Mouse (Mus musculus) left cerebral cortex, postnatal 36 days (tissue): ENCODE data around the gene Stra6. TPM values are rescaled to one million over a fixed set of nuclear protein-coding genes. Genes with fewer than 3 reads are reported as not detected.
A peak's percentile ranks its signal among the peaks of the same experiment; 100 is the strongest.

Experiments used
- DNase-seq, 2 experiments: peaks; one replicate each; pipeline ENCODE4 v3.0.0; 2021 to 2022; ENCODE audit warnings: low spot score in 2 of 2, mixed read lengths in 1 of 2
- intact Hi-C: fragments of 180-260 bp; cut with DNase I; formaldehyde crosslinking; loops from one replicate; pipeline ENCODE4 v1.15.1; 2025
- total RNA-seq, 2 experiments: library from RNA; stranded (reverse); gene quantifications; 2 replicates each; pipeline ENCODE4 v1.2.3; 2021

The Stra6 gene
- total RNA-seq, 2 experiments from 2014 or later = 5.6 to 7.3 TPM

DNA sequence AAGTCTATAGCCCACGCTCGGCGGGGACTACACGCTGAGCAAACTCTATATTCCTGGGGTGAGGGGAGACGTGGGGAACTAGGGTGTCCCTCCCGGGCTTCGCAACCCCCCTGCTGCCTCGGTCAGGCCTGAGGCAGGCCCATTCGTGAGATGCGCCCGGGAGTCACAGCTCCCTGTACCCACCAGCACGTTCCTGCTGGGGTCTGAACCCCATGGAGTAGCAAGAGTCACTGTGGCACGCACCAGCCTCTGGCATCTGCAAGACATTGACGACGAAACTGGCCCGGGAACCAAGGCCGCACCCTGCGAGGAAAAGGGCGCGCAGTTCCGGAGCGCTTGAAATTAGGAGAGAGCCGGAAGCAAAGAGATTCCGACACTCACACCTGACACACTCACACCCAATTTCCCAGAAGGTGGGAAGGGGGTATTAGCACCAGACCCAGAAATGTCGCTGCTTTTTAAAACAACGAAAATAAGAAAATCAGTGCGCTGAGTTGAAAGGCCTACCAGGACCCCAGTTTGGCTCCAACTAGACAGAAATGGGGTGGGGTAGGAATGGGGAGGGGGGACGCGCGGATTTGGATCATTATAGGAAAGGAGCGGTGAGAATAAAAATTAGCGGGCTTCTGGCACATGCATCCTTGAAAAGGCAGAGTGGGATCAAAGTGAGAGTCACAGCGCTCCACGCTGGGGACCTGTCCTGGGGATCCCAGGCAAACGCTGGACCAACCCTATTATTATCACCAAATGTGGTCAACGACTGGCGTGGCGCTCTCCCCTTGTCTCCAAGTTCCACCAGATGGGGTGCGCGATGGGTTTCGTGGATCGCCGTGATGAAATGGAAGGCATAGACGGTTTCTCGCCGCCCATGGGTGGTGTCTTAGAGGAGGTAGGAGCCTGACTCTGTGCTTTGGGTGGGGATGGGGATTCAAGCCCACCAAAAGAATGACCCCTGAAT is 133.3 kb downstream of the Stra6 start:
- intact Hi-C loops = loop anchor here (2.0 kb wide), 1 partner anchor 20 kb away; no protein-coding TSS in a partner anchor
- peak in 1 of 2 experiments; percentile 26 for DNase-seq

DNA sequence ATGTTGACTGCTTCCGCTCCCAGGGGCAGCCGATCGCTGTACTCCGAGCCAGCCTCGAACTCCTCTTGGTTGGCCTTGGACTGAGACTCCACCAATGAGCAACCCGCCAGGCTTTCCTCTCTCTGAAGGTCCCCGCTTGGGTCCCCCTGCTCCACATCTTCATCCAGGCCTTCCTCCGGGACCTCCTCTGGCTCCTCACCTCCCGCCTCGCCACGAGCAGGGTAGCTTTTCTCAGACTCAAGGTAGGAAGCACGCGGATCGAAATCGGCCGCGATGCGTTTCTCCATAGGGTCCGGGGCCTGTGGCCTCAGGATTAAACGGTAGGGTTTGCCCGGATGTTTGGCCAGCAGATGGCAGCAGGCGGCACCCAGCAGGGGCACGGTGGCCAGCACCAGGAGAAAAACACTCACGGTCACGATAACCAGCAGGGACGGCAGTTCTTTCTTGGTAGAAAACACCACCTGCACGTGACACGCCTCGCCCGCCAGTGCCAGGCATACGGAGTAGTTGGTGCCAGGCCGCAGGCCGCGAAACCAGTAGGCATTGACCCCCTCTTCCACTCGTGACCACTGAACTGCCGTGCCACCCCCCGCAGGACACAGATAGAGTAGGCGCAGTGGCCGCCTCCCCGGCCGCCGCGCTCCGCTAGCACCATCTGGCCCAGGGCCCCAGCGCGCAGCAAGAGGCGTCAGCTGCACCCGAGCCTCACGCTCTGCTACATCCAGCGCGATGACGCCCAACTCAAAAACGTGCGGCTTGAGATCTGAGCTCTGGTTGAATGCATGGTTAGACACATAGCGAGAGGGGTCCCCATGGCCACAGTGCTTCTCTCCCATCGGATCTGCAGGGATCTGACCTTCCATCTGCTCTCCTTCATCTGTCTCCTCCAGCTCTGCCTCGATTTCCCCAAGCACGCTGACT is 134.5 kb downstream of the Stra6 start:
- DNase-seq = peak; percentile 73 to 81
- intact Hi-C loops = loop anchor here (2.0 kb wide), 2 partner anchors 21 to 85 kb away; no protein-coding TSS in a partner anchor

DNA sequence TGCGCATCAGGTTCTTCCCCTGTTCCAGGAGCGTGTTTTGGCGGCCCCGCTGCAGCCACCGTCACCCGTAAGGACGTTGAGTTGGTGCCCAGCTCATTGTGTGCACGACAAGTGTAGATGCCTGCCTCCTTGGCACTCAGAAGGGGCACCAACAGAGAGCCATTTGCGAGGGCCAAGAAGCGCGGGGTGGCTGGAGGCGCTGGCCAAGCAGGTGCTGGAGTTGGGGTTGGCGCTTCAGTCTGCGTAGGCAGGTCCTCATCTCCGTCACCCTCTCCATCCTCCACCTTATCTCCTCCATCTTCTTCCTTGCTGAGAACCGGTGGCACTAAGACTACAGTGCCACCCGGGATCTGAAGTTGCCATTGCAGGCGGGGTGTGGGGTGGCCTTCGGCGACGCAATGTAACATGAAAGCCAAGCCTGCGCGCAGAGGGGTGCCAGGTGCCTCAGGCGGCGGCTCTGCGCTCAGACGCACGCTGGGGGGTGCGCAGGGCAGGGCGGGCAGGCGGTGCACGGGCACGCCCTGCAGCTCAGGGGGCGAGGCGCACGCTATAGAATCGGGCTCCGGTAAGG is 135.3 kb downstream of the Stra6 start:
- peak in 1 of 2 experiments; percentile 62 for DNase-seq

DNA sequence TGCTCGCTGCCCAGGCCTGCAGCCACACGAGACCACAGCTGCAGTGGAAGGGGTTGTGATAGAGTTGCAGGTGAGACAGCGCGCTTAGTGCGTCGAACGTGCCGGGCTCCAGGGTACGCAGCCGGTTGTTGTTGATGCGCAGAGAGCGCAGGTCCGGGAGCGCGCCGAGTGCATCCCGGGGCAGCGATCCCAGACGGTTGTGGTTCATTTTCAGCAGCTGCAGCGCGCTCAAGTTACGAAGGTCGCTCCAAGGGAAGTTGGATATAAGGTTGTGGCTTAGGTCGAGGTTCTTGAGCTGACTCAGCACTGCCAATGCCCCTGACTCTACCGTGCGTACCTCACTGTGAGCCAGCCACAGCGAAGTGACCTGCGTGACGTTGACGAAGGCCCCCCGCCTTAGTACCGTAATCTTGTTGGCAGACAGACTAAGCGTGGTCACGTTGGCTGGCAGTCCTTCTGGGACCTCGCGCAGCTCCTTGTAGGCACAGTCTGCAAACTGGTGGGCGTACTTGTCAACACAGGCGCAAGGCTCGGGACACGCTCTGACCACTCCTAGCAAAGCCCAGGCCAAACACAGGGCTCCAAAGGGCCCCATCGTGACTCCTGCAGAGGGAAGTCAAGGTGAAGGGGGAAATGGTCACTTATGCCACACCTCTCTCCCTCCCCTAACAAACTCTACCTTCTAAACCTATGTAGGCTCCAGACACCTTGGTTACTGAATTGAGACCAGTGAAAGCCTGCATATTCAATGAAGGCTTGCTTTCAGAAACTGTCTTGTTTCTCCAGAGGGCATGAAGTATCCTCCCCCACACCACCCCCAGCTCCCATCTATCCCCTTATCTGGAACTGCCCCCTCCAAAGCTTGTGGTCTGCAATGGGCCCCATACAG is 136.0 kb downstream of the Stra6 start:
- intact Hi-C loops = loop anchor here (2.0 kb wide), 1 partner anchor 87 kb away; no protein-coding TSS in a partner anchor
- peak; percentile 62 to 64 for DNase-seq

More for the DNA sequence above, 135.3 kb downstream of the Stra6 start:
- intact Hi-C loops = loop anchor here (2.0 kb wide), 1 partner anchor 86 kb away; no protein-coding TSS in a partner anchor

DNA sequence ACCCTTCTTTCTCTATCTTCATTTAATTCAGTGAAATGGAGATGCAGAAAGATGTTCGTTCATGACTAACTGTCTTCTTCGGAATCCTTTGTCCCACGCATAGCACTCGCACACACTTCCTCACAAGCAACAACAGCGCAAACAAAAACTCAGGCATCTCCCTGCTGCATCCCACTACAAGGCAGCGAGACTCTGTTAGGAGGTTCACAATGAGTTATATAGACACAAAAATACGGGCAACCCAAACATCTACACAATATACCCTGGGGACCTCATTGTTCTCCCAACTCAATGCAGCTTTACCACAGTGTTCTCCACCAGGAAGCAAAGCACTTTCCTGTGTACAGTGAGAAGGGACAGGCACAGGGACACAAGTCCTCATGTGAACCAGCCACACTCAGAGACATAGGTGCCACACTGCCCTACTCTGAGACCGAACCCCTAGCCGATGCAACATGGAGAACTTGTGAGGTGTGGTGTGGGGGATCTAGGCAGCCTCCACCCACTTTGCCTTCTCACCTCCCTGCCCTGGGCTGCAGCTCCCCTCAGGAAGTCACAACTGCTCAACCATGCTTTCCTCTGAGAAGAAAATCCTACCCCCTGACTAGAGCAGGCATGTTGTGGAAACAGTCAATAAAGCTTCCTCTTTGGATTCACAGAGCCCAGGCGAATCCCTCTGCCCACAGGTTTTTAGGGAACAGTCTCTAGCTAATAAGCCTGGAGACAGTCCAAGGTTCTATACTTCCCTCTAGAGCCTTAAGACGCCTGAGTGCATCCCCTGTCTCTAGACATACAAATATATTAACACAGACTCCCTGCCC is 136.9 kb downstream of the Stra6 start:
- DNase-seq = peak in 1 of 2 experiments; percentile 32
- intact Hi-C loops = no loop called here

DNA sequence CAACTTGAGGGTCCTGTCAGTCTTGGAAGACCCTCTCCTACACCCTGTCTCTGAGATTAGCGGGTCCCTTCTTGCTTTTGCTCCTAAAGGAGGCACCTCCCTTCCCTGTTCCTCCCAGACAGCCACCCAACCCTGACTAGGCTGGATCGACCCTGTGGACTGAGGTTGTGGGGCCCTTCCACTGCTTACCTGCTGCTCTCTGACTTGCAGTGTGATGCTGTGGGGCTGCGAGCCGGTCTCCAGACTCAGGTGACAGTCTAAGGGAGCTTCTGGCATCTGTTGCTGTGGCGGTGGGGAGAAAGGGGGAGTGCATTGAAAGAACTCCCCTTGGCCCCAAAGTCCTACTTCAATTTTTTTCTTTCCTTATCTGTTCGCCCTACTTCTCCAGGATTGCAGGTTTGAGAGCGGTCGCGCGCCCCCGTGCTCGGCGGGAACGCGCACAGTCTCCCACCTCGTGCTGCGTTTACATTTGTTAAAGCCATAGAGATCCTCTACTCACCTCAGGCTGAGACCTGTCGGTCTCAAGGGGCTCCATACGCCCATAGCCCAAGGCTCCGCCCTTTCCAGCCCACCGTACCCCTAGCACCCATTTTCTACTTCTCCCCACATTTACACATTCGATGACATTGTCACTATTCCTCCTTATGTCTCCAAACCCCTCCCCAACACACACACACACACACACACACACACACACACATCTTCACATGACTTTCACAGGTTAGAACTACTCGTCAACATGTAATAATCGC is 137.7 kb downstream of the Stra6 start:
- DNase-seq = peak in 1 of 2 experiments; percentile 48
- intact Hi-C loops = no loop called here

DNA sequence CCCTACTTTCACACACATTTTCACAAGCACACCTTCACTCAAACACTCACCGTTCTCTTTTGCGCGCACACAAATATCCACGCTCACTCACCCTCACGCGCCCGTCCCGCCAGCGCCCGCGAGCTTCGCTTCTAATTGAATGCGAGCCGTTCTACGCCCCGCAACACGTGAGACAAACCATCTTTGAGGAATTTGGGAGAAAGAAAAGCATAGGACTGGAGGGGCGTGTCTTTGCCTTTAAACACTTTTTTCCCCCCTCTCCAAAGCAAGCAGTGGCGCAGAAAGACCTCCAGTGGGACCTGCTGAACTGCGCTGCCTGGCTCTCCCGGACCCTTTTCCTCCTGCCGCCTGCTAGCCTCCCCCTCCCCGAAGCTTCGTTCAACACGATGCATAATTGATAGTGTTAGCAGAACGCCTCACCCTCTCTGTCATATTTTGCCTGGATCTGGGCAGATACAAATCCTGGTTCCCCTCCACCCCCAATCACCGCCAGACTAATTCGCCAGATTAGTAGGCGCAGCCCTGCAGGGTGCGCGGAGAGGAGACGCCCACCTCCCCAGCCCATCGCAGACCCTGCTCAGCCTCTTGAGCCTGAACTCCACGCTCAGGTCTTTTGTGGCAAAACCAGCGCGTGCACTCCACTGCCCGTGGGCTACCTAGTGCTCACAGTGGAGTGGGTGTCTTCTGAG is 138.4 kb downstream of the Stra6 start:
- intact Hi-C loops = loop anchor here (2.0 kb wide), 1 partner anchor 135 kb away; no protein-coding TSS in a partner anchor
- peak; percentile 57 to 62 for DNase-seq

DNA sequence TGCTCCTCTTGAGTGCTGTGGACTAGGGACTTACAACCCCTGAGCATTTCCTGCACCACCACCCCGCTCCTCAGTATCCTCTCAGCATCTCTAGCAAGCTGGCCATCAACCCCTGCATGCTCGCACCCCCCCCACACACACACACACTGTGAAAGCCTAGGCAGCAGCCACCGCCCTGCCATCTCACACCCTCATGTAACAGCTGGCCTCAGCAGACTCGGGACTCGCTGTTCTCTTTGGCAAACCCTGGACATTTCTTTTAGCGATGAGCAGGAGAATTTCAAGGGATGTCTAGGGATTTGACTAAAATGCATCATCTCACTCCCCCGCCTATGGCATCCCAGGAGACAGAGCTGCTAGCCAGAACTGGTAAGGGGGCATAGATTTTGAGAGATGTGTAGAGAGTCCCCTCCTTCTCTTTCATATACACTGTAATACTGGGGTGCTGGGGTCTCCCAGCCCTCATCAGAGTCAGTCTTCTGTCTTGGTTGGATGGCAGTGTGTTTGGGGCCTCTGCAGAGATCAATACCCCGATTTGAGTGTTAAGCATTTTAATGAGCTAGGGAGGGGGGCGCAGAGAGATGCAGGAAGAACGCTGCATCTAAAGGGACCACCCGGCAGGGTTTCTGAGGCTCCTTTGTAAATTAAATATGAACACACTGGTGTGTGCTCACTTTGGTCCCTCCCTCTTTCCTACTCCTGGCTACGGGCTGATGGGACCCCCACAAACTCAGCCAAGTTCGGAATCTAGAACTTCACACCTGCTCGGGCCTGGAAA is 139.3 kb downstream of the Stra6 start:
- intact Hi-C loops = loop anchor here (2.0 kb wide), 1 partner anchor 136 kb away; no protein-coding TSS in a partner anchor
- peak; percentile 74 to 82 for DNase-seq

Other genes starting within 250 kb of the Stra6 start
- gene Arid3b, start 227.0 kb upstream of the Stra6 start, total RNA-seq = 10 to 100 TPM in 1 of 2 experiments, 1 to 10 TPM in 1; 6.4 to 13.5 TPM
- 100 to 1,000 TPM; 108 to 128 TPM for gene Ubl7, start 152.8 kb upstream of the Stra6 start, total RNA-seq
- gene Sema7a, start 123.7 kb upstream of the Stra6 start, total RNA-seq = 100 to 1,000 TPM; 130 to 162 TPM
- 1 to 10 TPM; 3.9 to 5.6 TPM for gene Cyp11a1, start 57.4 kb upstream of the Stra6 start, total RNA-seq
- gene Ccdc33, start 55.0 kb downstream of the Stra6 start, total RNA-seq = 1 to 10 TPM in 1 of 2 experiments, under 1 TPM in 1; 0.49 to 1.1 TPM
- 10 to 100 TPM; 13.8 to 16.8 TPM for gene Islr, start 140.5 kb downstream of the Stra6 start, total RNA-seq
- 10 to 100 TPM; 75.1 to 80.7 TPM for gene Islr2, start 140.5 kb downstream of the Stra6 start, total RNA-seq
- 10 to 100 TPM; 13.7 to 17.5 TPM for gene Pml, start 186.0 kb downstream of the Stra6 start, total RNA-seq
- 10 to 100 TPM; 64.6 to 72.4 TPM for gene Stoml1, start 189.4 kb downstream of the Stra6 start, total RNA-seq
- 1 to 10 TPM; 2.1 to 2.7 TPM for gene Loxl1, start 249.4 kb downstream of the Stra6 start, total RNA-seq